Mouse (Mus musculus): ENCODE results near the gene Podxl. TPM values are rescaled to one million over a fixed set of nuclear protein-coding genes. Genes with fewer than 3 reads are reported as not detected.

Gene Podxl
- polyA plus RNA-seq, 1 experiment: 0.60 TPM

DNA sequence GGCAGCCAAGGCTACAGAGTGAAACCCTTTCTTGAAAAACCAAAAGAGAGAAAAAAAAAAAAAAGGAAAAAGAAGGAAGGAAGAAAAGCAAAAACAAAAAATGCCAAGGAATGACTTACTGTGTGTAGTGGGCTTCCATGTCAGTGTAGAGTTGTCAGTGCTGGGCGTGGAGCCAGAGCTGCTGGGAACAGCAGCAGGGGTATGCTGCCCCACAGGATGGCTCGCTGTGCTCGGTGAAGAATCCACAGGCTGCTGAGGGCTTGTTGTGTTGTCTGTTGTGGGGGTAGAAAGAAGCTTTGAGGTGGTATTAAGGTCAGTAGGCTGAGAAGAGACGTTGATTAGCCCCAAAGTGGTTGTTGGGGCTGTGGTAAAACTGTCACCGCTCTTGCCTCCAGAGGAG lies 35.4 kb downstream of the Podxl start:
- Histone ChIP-seq H3K4me2 (ENCODE audit: low read depth) (no peak overlapping the region), H3K4me3 (no peak overlapping the region), H3ac (ENCODE audit: control insufficient read depth, insufficient read length) (no peak overlapping the region), H3K27me3 (ENCODE audit: control insufficient read depth, insufficient read depth, insufficient read length) (no peaks in the 10 kb centered on the region), H3K79me2 (ENCODE audit: control insufficient read depth, insufficient read depth) (no peaks in the 10 kb centered on the region), H3K36me3 (ENCODE audit: control insufficient read depth, insufficient read depth) (no peaks in the 10 kb centered on the region)
- TF ChIP-seq SRF (IDR thresholded peaks at IDR 0.05; ENCODE audit: control insufficient read depth, insufficient read length, low read depth) (no peak), MAX (IDR thresholded peaks at IDR 0.05; ENCODE audit: low read depth) (no peak), USF1 (IDR thresholded peaks at IDR 0.05; ENCODE audit: low read depth) (no peak), CEBPB (IDR thresholded peaks at IDR 0.05; ENCODE audit: insufficient read depth, poor library complexity, severe bottlenecking) (no peak), POLR2A (IDR thresholded peaks at IDR 0.05; ENCODE audit: insufficient read length, low read depth) (no peak), MYOG (IDR thresholded peaks at IDR 0.05; ENCODE audit: control insufficient read depth in 1 of 3, insufficient read depth in 1 of 3, insufficient read length in 2 of 3, low read depth in 2 of 3) (no peak), POLR2AphosphoS2 (IDR thresholded peaks at IDR 0.05; ENCODE audit: insufficient read length, low read depth) (no peak), REST (IDR thresholded peaks at IDR 0.05; ENCODE audit: insufficient read depth, insufficient read length) (no peak), TCF12 (IDR thresholded peaks at IDR 0.05; ENCODE audit: insufficient read depth, poor library complexity, severe bottlenecking) (no peak), E2F4 (IDR thresholded peaks at IDR 0.05; ENCODE audit: insufficient read depth) (no peak), MYOD1 (IDR thresholded peaks at IDR 0.05; ENCODE audit: control insufficient read depth in 1 of 3, insufficient read length in 2 of 3, low read depth in 2 of 3) (no peak), TCF3 (IDR thresholded peaks at IDR 0.05; ENCODE audit: insufficient read length, low read depth) (no peak)

DNA sequence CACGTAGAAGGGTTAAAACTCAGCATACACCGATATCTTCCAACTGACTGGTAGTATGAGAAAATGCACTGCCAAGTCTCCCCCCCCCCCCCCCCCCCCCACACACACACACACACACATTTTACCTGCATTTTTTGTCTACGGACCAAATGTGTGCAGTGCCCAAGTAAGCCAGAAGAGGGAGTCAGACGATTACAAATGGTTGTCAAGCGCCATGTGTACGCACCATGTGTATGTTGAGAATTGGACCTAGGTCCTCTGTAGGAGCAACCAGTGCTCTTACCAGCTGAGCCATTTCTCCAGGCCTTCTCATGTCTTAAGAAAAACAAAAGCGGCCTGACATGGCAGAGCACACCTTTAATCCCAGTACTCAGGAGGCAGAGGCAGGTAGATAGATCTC lies 35.9 kb downstream of the Podxl start:
- H3K36me3 ChIP-seq (ENCODE audit: control insufficient read depth, insufficient read depth): no peaks in the 10 kb centered on the region
- H3ac ChIP-seq (ENCODE audit: control insufficient read depth, insufficient read length): no peak overlapping the region
- H3K4me2 ChIP-seq (ENCODE audit: low read depth): no peak overlapping the region
- TF ChIP-seq TCF12 (IDR thresholded peaks at IDR 0.05; ENCODE audit: insufficient read depth, poor library complexity, severe bottlenecking) (no peak), TCF3 (IDR thresholded peaks at IDR 0.05; ENCODE audit: insufficient read length, low read depth) (no peak), E2F4 (IDR thresholded peaks at IDR 0.05; ENCODE audit: insufficient read depth) (no peak), SRF (IDR thresholded peaks at IDR 0.05; ENCODE audit: control insufficient read depth, insufficient read length, low read depth) (no peak), POLR2AphosphoS2 (IDR thresholded peaks at IDR 0.05; ENCODE audit: insufficient read length, low read depth) (no peak), MYOD1 (IDR thresholded peaks at IDR 0.05; ENCODE audit: control insufficient read depth in 1 of 3, insufficient read length in 2 of 3, low read depth in 2 of 3) (no peak), POLR2A (IDR thresholded peaks at IDR 0.05; ENCODE audit: insufficient read length, low read depth) (no peak), USF1 (IDR thresholded peaks at IDR 0.05; ENCODE audit: low read depth) (no peak), MYOG (IDR thresholded peaks at IDR 0.05; ENCODE audit: control insufficient read depth in 1 of 3, insufficient read depth in 1 of 3, insufficient read length in 2 of 3, low read depth in 2 of 3) (no peak), MAX (IDR thresholded peaks at IDR 0.05; ENCODE audit: low read depth) (no peak), REST (IDR thresholded peaks at IDR 0.05; ENCODE audit: insufficient read depth, insufficient read length) (no peak), CEBPB (IDR thresholded peaks at IDR 0.05; ENCODE audit: insufficient read depth, poor library complexity, severe bottlenecking) (no peak)
- H3K27me3 ChIP-seq (ENCODE audit: control insufficient read depth, insufficient read depth, insufficient read length): no peaks in the 10 kb centered on the region
- no peaks in the 10 kb centered on the region for H3K79me2 ChIP-seq (ENCODE audit: control insufficient read depth, insufficient read depth)
- no peak overlapping the region for H3K4me3 ChIP-seq

DNA sequence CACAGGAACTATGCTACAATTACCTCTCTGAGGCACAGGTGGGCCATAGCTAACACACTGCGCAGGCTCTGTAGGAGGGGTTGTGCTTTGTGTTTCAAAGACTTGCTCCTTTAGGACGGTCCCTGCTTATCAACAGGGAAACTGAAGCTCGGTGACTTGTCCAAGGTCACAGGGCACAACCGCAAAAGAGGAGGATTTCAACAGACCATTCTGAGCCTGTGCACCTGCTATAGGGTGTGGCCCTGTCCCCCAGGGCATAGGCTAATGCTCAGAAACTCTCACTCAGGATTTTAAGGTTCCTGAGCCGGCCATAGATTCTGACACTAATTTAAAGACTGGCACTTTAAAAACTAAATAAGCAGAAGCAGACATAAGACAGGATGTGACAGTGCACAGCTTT lies 36.9 kb downstream of the Podxl start:
- Histone ChIP-seq H3K36me3 (ENCODE audit: control insufficient read depth, insufficient read depth) (no peaks in the 10 kb centered on the region), H3K79me2 (ENCODE audit: control insufficient read depth, insufficient read depth) (no peaks in the 10 kb centered on the region), H3ac (ENCODE audit: control insufficient read depth, insufficient read length) (no peak overlapping the region), H3K4me2 (ENCODE audit: low read depth) (no peak overlapping the region), H3K4me3 (no peak overlapping the region), H3K27me3 (ENCODE audit: control insufficient read depth, insufficient read depth, insufficient read length) (no peaks in the 10 kb centered on the region)
- TF ChIP-seq MYOD1 (IDR thresholded peaks at IDR 0.05; ENCODE audit: control insufficient read depth in 1 of 3, insufficient read length in 2 of 3, low read depth in 2 of 3): peak in 1 of 3 experiments; percentile 63
- TF ChIP-seq SRF (IDR thresholded peaks at IDR 0.05; ENCODE audit: control insufficient read depth, insufficient read length, low read depth): no peak

- TF ChIP-seq E2F4 (IDR thresholded peaks at IDR 0.05; ENCODE audit: insufficient read depth) (no peak), MYOG (IDR thresholded peaks at IDR 0.05; ENCODE audit: control insufficient read depth in 1 of 3, insufficient read depth in 1 of 3, insufficient read length in 2 of 3, low read depth in 2 of 3) (no peak), POLR2A (IDR thresholded peaks at IDR 0.05; ENCODE audit: insufficient read length, low read depth) (no peak), TCF3 (IDR thresholded peaks at IDR 0.05; ENCODE audit: insufficient read length, low read depth) (no peak), MAX (IDR thresholded peaks at IDR 0.05; ENCODE audit: low read depth) (no peak), MYOD1 (IDR thresholded peaks at IDR 0.05; ENCODE audit: control insufficient read depth in 1 of 3, insufficient read length in 2 of 3, low read depth in 2 of 3) (no peak)
- no peaks in the 10 kb centered on the region for H3K36me3 ChIP-seq (ENCODE audit: control insufficient read depth, insufficient read depth)
- H3K79me2 ChIP-seq (ENCODE audit: control insufficient read depth, insufficient read depth): no peaks in the 10 kb centered on the region
- H3K27me3 ChIP-seq (ENCODE audit: control insufficient read depth, insufficient read depth, insufficient read length): no peaks in the 10 kb centered on the region
- H3K4me3 ChIP-seq: no peak overlapping the region
- no peak overlapping the region for H3K4me2 ChIP-seq (ENCODE audit: low read depth)
- no peak overlapping the region for H3ac ChIP-seq (ENCODE audit: control insufficient read depth, insufficient read length)
These were observed 38.4 kb downstream of the Podxl start for GRCm38 (mm10) chr6:31525231-31525900.

DNA sequence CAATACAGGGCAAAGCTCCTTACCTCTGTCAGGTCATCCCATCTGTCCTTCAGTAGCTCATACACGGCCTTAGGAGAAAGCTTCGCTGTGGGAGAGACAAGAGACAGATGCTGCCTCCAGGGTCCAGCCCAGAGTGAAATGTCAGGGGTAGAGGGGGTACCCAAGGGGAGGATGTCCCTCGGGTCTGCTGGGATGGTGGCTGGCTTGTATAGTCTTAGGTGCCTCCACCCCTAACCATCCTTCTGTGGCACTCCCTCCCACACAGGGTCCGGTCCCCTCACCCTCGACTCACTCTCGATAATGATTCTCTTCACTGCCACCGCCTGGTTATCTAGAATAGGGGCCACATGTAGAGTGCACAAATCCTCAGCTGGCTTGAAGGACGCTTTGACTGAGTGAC lies 39.1 kb downstream of the Podxl start:
- Histone ChIP-seq H3K4me2 (ENCODE audit: low read depth) (no peak overlapping the region), H3ac (ENCODE audit: control insufficient read depth, insufficient read length) (no peak overlapping the region), H3K36me3 (ENCODE audit: control insufficient read depth, insufficient read depth) (no peaks in the 10 kb centered on the region), H3K27me3 (ENCODE audit: control insufficient read depth, insufficient read depth, insufficient read length) (no peaks in the 10 kb centered on the region), H3K79me2 (ENCODE audit: control insufficient read depth, insufficient read depth) (no peaks in the 10 kb centered on the region), H3K4me3 (no peak overlapping the region)
- no peak for TF ChIP-seq SRF (IDR thresholded peaks at IDR 0.05; ENCODE audit: control insufficient read depth, insufficient read length, low read depth)
- no peak for TF ChIP-seq REST (IDR thresholded peaks at IDR 0.05; ENCODE audit: insufficient read depth, insufficient read length)
- TF ChIP-seq POLR2AphosphoS2 (IDR thresholded peaks at IDR 0.05; ENCODE audit: insufficient read length, low read depth): no peak
- no peak for TF ChIP-seq MYOD1 (IDR thresholded peaks at IDR 0.05; ENCODE audit: control insufficient read depth in 1 of 3, insufficient read length in 2 of 3, low read depth in 2 of 3)
- TF ChIP-seq TCF3 (IDR thresholded peaks at IDR 0.05; ENCODE audit: insufficient read length, low read depth): no peak
- no peak for TF ChIP-seq TCF12 (IDR thresholded peaks at IDR 0.05; ENCODE audit: insufficient read depth, poor library complexity, severe bottlenecking)
- no peak for TF ChIP-seq MAX (IDR thresholded peaks at IDR 0.05; ENCODE audit: low read depth)
- no peak for TF ChIP-seq USF1 (IDR thresholded peaks at IDR 0.05; ENCODE audit: low read depth)
- no peak for TF ChIP-seq MYOG (IDR thresholded peaks at IDR 0.05; ENCODE audit: control insufficient read depth in 1 of 3, insufficient read depth in 1 of 3, insufficient read length in 2 of 3, low read depth in 2 of 3)
- TF ChIP-seq POLR2A (IDR thresholded peaks at IDR 0.05; ENCODE audit: insufficient read length, low read depth): no peak
- no peak for TF ChIP-seq E2F4 (IDR thresholded peaks at IDR 0.05; ENCODE audit: insufficient read depth)
- TF ChIP-seq CEBPB (IDR thresholded peaks at IDR 0.05; ENCODE audit: insufficient read depth, poor library complexity, severe bottlenecking): no peak
